Mouse (Mus musculus) embryonic facial prominence, embryonic 12.5 days (tissue): Measurements from ENCODE around the gene Hipk2. TPM values are rescaled to one million over a fixed set of nuclear protein-coding genes. Genes with fewer than 3 reads are reported as not detected.

Source experiments
- ATAC-seq: fragments of 200-750 bp; cut with Nextera tagmentation; 2 replicates; pipeline ENCODE4 v1.8.0; 2017; ENCODE audit not compliant: insufficient number of reproducible peaks, insufficient read depth, low FRiP score, low TSS enrichment
- H3K27ac ChIP-seq: fragments of 300-500 bp; sonication (generic); 2 replicates; pipeline ENCODE4 v1.5.1; 2016; ENCODE audit warnings: mild to moderate bottlenecking
- H3K27me3 ChIP-seq: fragments of 300-500 bp; sonication (generic); 2 replicates; pipeline ENCODE4 v1.6.1; 2016; ENCODE audit warnings: mild to moderate bottlenecking, moderate library complexity
- H3K36me3 ChIP-seq: fragments of 300-500 bp; sonication (generic); 2 replicates; pipeline ENCODE4 v1.6.1; 2016; ENCODE audit warnings: mild to moderate bottlenecking
- H3K4me1 ChIP-seq: fragments of 300-500 bp; sonication (generic); 2 replicates; pipeline ENCODE4 v1.6.1; 2016
- H3K4me2 ChIP-seq: fragments of 300-500 bp; sonication (generic); replicated peaks from 2 replicates; pipeline ENCODE4 v1.6.1; 2016; ENCODE audit warnings: mild to moderate bottlenecking, moderate library complexity
- H3K4me3 ChIP-seq: fragments of 300-500 bp; sonication (generic); 2 replicates; pipeline ENCODE4 v1.5.1; 2016; ENCODE audit warnings: mild to moderate bottlenecking
- H3K9ac ChIP-seq: fragments of 300-500 bp; sonication (generic); 2 replicates; pipeline ENCODE4 v1.6.1; 2016; ENCODE audit warnings: mild to moderate bottlenecking, moderate library complexity
- H3K9me3 ChIP-seq: fragments of 300-500 bp; sonication (generic); 2 replicates; pipeline ENCODE4 v1.6.1; 2016; ENCODE audit warnings: mild to moderate bottlenecking, moderate library complexity
- WGBS: fragments of 180-500 bp; shearing (Covaris S2); methylation state at CpG from one replicate; pipeline ENCODE4 v1.1.7; 2016; 5-methylcytosine and 5-hydroxymethylcytosine counted together
- polyA plus RNA-seq: library from polyadenylated mRNA; unstranded; fragments of >200 nt; fragmentation: Nextera tagmentation; extraction: Ambion mirVana; gene quantifications from 2 replicates; pipeline ENCODE4 v1.2.1, GENCODE M21; 2016

Hipk2 gene
- polyA plus RNA-seq, 1 experiment from 2014 or later, result 19.4 TPM

DNA sequence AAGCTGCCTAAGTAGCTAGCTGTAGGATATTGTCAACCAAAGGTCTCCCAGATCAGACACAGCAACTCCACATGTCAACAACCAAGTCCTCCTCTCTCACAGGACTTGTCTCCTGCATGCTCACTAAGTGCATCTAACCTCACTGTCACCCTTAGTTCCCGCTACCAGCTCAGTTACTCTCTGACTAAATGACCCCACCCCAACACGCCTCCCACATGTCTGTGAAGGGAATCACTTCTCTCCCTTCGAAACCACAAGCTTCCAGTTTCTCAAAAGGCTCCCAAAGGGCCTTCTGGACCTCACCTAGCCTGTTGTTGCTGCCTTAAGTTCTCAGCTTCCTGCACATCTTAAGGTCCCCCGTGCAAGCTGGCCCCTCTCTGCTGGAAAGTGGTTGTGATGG, 25.2 kb upstream of the Hipk2 start:
- H3K9me3 ChIP-seq, result no peaks in the 10 kb centered on the region
- H3K4me3 ChIP-seq, result no peak overlapping the region
- no peak overlapping the region for H3K27ac ChIP-seq
- H3K36me3 ChIP-seq, result no peaks in the 10 kb centered on the region
- no peaks in the 10 kb centered on the region for H3K27me3 ChIP-seq
- ATAC-seq, result no peak
- peaks cover 6% of the 10 kb centered on the region; the same call in 1 of the 2 replicates for H3K4me1 ChIP-seq
- no peak overlapping the region for H3K9ac ChIP-seq
- 79% methylated on average over 4 of the region's 4 CpGs for WGBS
- H3K4me2 ChIP-seq, result no peak overlapping the region

DNA sequence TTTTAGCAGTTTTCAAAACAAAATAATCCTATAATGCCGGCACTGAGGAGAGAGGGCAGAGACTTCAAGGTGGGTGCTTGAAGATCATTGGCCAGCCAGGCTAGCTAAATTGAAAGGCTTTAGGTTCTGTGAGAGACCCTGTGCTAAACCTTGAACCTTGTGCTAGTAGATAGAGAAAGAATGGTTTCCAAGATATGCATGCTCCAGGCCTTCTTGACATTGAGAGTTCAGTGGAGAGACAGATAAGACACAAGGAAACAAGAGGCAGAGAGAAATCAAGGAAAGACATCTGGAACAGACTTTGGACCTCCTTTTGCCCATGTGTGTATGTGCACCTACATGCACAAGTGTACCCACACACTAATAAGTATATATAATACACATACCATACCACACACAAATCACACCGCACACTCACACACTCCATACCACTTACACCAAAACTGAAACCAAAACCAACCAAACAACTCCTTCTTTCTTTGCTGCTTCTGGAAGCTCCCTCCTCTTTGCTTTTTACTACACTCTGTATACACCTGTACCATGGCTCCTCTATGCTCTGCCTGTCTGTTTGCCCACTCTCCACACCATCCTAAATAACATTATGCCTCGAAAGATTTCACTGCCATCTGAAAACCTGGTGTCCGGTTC, 24.6 kb upstream of the Hipk2 start:
- no peak overlapping the region for H3K4me2 ChIP-seq
- peaks cover 6% of the 10 kb centered on the region; the same call in 1 of the 2 replicates for H3K4me1 ChIP-seq
- no peak overlapping the region for H3K27ac ChIP-seq
- WGBS, result 93% methylated on average over 4 of the region's 4 CpGs
- H3K27me3 ChIP-seq, result no peaks in the 10 kb centered on the region
- H3K9me3 ChIP-seq, result no peaks in the 10 kb centered on the region
- no peak overlapping the region; the same call in 1 of the 2 replicates for H3K9ac ChIP-seq
- no peak for ATAC-seq
- no peak overlapping the region for H3K4me3 ChIP-seq
- H3K36me3 ChIP-seq, result no peaks in the 10 kb centered on the region

DNA sequence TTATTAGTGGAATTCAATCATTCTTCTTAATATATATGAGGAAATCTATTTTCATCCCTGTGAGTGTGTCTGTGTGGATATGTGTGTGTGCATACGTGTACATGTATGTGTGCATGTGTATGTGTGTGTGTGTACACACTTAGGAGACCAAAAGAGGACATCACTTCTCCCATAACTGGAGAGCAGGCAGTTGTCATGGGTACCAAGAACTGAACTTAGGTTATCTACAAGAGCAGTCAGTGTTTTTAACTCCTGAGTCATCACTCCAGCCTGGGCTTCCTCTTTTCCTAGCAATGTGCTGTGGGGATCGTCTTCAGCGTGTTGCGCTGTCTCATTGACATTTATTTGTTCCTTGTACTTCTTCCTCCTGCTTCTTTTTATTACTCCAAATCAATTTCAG, 24.1 kb upstream of the Hipk2 start:
- Histone ChIP-seq H3K36me3 (no peaks in the 10 kb centered on the region), H3K4me3 (no peak overlapping the region), H3K9ac (no peak overlapping the region), H3K9me3 (no peaks in the 10 kb centered on the region), H3K27ac (no peak overlapping the region), H3K4me2 (no peak overlapping the region), H3K4me1 (peaks cover 6% of the 10 kb centered on the region; the same call in 1 of the 2 replicates), H3K27me3 (no peaks in the 10 kb centered on the region)
- ATAC-seq, result no peak
- WGBS, result 91% methylated on average over 4 of the region's 4 CpGs

DNA sequence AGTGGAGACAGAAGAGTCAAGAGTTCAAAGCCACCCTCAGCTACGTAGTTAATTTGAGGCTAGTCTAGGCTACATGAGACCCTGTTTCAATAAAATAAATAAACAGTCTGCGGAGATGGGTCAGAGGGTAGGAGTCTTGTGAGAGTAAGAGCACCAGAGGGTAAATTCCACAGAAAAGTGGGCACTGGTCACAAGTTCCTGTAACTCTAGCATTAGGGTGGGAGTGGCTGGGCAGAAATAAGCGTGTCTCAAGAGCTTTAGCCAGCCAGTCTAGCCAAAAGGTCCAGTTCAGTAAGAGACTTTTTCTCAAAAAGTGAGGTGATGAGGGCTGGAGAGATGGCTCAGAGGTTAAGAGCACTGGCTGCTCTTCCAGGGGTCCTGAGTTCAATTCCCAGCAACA, 17.6 kb upstream of the Hipk2 start:
- Histone ChIP-seq H3K27me3 (no peaks in the 10 kb centered on the region), H3K9me3 (no peaks in the 10 kb centered on the region), H3K4me2 (no peak overlapping the region), H3K9ac (no peak overlapping the region), H3K36me3 (no peaks in the 10 kb centered on the region), H3K4me3 (no peak overlapping the region), H3K27ac (no peak overlapping the region), H3K4me1 (peaks cover 6% of the 10 kb centered on the region; the same call in 1 of the 2 replicates)
- ATAC-seq, result no peak
- WGBS, result 32% methylated on average over 3 of the region's 3 CpGs

DNA sequence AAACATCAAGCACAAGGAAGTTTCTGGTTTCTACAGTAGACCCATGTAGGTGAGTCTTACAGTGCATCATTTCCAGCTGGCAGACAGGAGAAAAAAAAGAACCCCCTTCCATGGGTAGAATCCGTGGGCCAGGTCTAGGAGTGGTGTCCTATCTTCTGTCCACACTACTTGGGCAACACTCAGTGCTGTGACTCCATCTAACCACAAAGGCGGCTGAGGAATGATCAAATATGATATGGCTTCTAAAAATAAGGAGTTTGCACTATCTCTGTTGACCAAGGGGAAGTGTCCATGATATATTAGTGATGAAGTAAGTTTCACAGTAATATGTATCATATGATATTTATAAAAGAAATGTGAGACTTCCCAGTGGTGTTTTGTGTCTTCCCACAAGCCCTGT, 16.1 kb upstream of the Hipk2 start:
- Histone ChIP-seq H3K27me3 (no peaks in the 10 kb centered on the region), H3K4me2 (no peak overlapping the region), H3K9me3 (no peaks in the 10 kb centered on the region), H3K9ac (no peak overlapping the region), H3K4me1 (peaks cover 2% of the 10 kb centered on the region; the same call in 1 of the 2 replicates), H3K4me3 (no peak overlapping the region), H3K27ac (no peak overlapping the region), H3K36me3 (no peaks in the 10 kb centered on the region)
- no peak for ATAC-seq
- WGBS, result 82% methylated on average over 2 of the region's 2 CpGs

DNA sequence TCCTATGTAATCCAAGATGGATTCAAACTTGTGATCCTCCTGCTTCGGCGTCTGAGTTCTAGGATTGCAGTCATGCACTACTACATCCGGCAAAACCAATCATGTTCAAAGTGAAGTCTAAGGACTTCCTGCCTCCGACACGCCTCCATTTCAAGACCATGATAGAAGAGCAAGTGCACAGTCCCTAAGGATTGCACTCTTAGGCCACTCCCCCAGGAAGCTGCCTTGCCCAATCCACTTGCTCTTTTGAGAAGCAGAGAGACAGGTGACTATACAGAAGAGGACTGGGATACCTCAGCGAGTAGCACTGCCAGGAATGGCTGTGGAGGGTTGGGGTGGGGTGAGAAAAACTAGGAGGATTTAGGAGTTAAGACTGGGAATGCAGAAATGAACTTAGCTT, 13.2 kb upstream of the Hipk2 start:
- H3K36me3 ChIP-seq, result no peaks in the 10 kb centered on the region
- H3K9ac ChIP-seq, result no peak overlapping the region
- H3K4me2 ChIP-seq, result no peak overlapping the region
- 76% methylated on average over 6 of the region's 6 CpGs for WGBS
- no peaks in the 10 kb centered on the region for H3K27me3 ChIP-seq
- H3K4me1 ChIP-seq, result no peaks in the 10 kb centered on the region
- no peak for ATAC-seq
- H3K9me3 ChIP-seq, result no peaks in the 10 kb centered on the region
- H3K4me3 ChIP-seq, result no peak overlapping the region
- no peak overlapping the region for H3K27ac ChIP-seq

DNA sequence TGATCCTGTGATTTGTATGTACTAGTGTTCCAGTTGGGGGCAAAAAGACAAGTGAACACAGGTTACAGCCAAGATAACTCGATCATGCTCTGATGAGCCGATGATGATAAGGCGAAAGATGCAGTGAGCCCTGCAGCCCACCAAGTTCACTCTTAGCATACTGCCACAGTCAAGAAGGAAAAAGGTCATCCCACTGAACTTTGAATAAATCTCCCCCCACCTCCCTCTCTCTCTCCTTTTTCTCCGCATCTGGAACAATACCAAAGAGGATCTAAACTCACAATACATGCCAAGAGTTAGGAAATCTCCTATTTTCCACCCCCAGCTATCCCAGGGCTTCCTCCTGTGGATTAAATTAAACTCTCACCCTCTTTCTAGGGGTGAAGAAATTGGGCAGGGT, 11.5 kb upstream of the Hipk2 start:
- no peak overlapping the region for H3K9ac ChIP-seq
- H3K4me3 ChIP-seq, result no peak overlapping the region
- H3K4me1 ChIP-seq, result peaks cover 11% of the 10 kb centered on the region
- H3K27me3 ChIP-seq, result no peaks in the 10 kb centered on the region
- H3K27ac ChIP-seq, result no peak overlapping the region
- no peak for ATAC-seq
- H3K36me3 ChIP-seq, result no peaks in the 10 kb centered on the region
- no peaks in the 10 kb centered on the region for H3K9me3 ChIP-seq
- no peak overlapping the region for H3K4me2 ChIP-seq
- 86% methylated on average over 4 of the region's 4 CpGs for WGBS

DNA sequence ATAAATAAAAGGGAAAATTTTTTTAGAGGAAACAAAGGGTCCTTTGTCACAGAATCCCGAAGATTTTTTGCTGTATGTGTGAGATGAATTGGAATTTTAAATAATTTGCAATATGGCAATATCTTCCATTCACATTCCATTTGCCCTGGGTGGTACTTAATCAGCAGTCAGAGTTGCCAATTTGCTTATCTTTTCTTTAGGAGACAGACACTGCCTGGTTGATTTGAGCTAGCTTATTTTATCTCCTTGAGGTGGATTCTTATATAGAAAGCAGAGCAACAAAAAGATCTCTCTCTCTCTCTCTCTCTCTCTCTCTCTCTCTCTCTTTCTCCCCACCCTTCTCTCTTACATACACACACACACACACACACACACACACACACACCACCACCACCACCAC, 9.2 kb upstream of the Hipk2 start:
- Histone ChIP-seq H3K4me3 (no peak overlapping the region), H3K4me1 (peaks cover 11% of the 10 kb centered on the region), H3K36me3 (no peaks in the 10 kb centered on the region), H3K9ac (no peak overlapping the region), H3K27ac (no peak overlapping the region), H3K27me3 (no peaks in the 10 kb centered on the region), H3K4me2 (no peak overlapping the region), H3K9me3 (no peaks in the 10 kb centered on the region)
- ATAC-seq, result no peak
- WGBS, result 49% methylated on average over 1 of the region's 1 CpGs

DNA sequence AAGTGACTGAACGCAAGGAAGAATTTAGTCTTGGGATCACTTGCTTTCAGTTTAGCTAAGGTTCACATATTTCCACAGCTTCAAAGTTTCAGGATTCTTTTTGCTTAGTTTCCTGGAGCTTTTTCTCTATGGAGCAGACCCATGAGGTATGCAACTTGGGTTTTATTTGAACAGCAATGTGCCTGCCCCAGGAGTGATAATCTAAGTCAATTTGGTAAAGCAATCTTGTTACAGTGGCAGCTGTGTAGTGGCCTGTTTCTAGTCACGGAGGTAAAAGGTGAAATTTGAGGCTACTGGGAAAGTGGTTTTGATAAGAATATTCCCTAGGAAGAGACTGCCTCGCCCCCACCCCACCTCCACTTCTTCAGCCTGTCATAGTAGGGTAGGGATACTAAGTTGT, 8.5 kb upstream of the Hipk2 start:
- Histone ChIP-seq H3K4me3 (no peak overlapping the region), H3K9ac (no peak overlapping the region), H3K4me1 (peaks cover 11% of the 10 kb centered on the region), H3K27ac (no peak overlapping the region), H3K4me2 (no peak overlapping the region), H3K27me3 (no peaks in the 10 kb centered on the region), H3K36me3 (no peaks in the 10 kb centered on the region), H3K9me3 (no peaks in the 10 kb centered on the region)
- WGBS, result 51% methylated on average over 3 of the region's 3 CpGs
- ATAC-seq, result no peak

DNA sequence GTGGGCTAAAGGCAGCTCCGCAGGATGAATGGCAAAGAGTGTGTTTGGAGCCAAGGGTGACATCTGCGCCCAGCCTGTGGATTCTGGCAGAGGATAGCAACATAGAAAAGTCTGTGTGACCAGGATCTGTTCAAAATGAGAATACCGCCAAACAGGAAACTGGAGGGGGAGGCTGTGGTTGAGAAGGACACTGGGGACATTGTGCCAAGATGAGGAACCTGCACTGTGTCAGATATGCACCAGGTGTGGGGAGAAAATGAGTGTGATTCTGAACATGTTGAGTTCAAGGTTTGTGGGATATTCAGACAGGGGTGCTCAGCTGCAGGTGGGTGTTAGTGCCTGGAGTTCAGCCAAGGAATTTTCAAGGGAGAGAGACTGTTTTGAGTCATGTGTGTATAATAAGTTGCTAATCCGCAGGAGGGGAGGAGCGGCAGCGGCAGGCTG, 6.8 kb upstream of the Hipk2 start:
- Histone ChIP-seq H3K4me2 (no peak overlapping the region), H3K9ac (no peak overlapping the region), H3K36me3 (no peaks in the 10 kb centered on the region), H3K4me3 (no peak overlapping the region), H3K27me3 (no peaks in the 10 kb centered on the region), H3K9me3 (no peaks in the 10 kb centered on the region), H3K27ac (no peak overlapping the region), H3K4me1 (peaks cover 11% of the 10 kb centered on the region)
- ATAC-seq, result no peak
- 39% methylated on average over 6 of the region's 6 CpGs for WGBS

DNA sequence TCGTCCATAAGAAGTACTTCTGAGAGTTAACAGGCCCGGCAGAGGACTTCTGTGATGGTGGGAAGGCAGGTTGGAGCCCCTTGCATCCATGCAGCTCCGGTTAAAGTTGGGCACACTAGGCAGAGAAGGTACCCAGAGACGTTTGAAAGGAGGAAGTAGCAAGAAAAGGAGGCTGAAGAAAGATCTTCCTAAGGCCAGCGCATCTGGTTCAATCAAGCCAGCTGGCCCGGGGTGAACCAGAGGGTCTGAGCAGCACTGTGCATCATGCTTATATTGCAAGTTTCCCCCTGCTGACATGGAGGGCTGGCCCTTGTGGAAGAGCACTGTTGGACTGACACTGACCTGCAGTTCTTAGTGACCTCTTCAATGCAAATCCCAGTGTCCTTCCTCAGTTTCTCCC, 6.0 kb upstream of the Hipk2 start:
- H3K9ac ChIP-seq, result no peak overlapping the region
- H3K4me1 ChIP-seq, result peaks cover 14% of the 10 kb centered on the region
- 58% methylated on average over 6 of the region's 6 CpGs for WGBS
- H3K36me3 ChIP-seq, result no peaks in the 10 kb centered on the region
- H3K27me3 ChIP-seq, result no peaks in the 10 kb centered on the region
- no peak overlapping the region for H3K4me2 ChIP-seq
- no peaks in the 10 kb centered on the region for H3K9me3 ChIP-seq
- no peak for ATAC-seq
- no peak overlapping the region for H3K27ac ChIP-seq
- no peak overlapping the region for H3K4me3 ChIP-seq

DNA sequence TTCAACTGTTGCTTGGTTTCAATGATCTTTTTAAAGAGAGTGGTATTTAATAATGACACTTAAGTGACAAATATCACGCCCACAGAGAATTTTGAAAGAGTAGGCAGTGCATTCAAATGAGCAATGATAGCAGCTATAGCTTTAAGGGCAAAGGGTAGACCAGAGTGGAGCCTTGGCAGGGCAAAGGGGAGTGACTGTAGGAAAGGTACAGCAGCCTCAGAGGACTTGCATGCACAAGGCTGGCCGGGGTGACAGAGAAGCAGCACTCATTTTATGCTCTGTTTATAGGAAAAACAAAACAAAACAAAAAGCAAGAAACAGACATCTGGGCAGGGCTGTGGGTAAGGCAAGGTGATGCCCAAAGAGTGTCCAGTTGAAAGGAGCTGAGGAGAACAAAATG, 5.5 kb upstream of the Hipk2 start:
- Histone ChIP-seq H3K9me3 (no peaks in the 10 kb centered on the region), H3K4me3 (no peak overlapping the region), H3K36me3 (no peaks in the 10 kb centered on the region), H3K4me1 (peaks cover 15% of the 10 kb centered on the region), H3K9ac (no peak overlapping the region), H3K27ac (no peak overlapping the region), H3K4me2 (no peak overlapping the region), H3K27me3 (no peaks in the 10 kb centered on the region)
- ATAC-seq, result no peak
- 60% methylated on average over 2 of the region's 2 CpGs for WGBS
